Mouse (Mus musculus) cortical plate, adult 2 months (tissue): ENCODE measurements around the gene Srebf2.

Experiments used
- CTCF ChIP-seq: fragments of 200-500 bp; IDR thresholded peaks from 2 replicates; pipeline ENCODE4 v1.5.1; 2011; ENCODE audit warnings: mild to moderate bottlenecking, control low read depth, low read length; ENCODE audit not compliant: insufficient read depth; ENCODE audit errors: extremely low read depth
- POLR2A ChIP-seq: fragments of 200-500 bp; IDR thresholded peaks from 2 replicates; pipeline ENCODE4 v1.6.1; 2011; ENCODE audit warnings: mild to moderate bottlenecking, low read length, control low read depth; ENCODE audit not compliant: insufficient read depth; ENCODE audit errors: extremely low read depth

DNA sequence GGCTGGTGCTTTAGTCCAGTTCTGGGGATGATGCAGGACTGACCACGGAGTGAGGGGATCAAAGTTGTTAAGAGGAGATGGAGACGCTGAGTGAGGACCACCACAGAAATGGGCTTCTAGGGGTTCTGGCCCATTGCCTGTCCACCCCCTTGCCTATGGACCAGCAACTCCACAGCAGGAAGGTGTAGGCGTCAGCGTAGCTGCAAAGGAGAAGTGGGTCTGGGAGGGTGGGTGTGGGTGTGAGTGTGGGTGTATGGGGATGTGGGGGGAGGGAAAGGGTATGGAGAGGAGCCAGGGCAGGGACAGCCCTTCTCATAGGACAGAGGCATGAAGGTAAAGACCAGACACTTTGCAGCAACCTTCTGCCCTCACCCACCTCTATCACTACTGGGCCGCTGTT, 78.8 kb downstream of the Srebf2 start:
- no peak for TF ChIP-seq CTCF
- no peak for TF ChIP-seq POLR2A
